Mouse (Mus musculus) left cerebral cortex, postnatal 36 days (tissue): ENCODE measurements around the gene Tmem258. TPM values are rescaled to one million over a fixed set of nuclear protein-coding genes. Genes with fewer than 3 reads are reported as not detected.
A peak's percentile ranks its signal among the peaks of the same experiment; 100 is the strongest.
"Not testable (repeated sequence)": the region's sequence is repeated elsewhere in the genome, so short reads cannot be mapped to it uniquely, and the experiment has no call there.

Source experiments
- DNase-seq, 2 experiments: peaks; one replicate each; pipeline ENCODE4 v3.0.0; 2021 to 2022; ENCODE audit warnings: low spot score in 2 of 2, mixed read lengths in 1 of 2
- intact Hi-C: fragments of 180-260 bp; cut with DNase I; formaldehyde crosslinking; loops from one replicate; pipeline ENCODE4 v1.15.1; 2025
- total RNA-seq, 2 experiments: library from RNA; stranded (reverse); gene quantifications; 2 replicates each; pipeline ENCODE4 v1.2.3; 2021

The Tmem258 gene
- 10 to 100 TPM; 65.4 to 66.1 TPM for total RNA-seq

DNA sequence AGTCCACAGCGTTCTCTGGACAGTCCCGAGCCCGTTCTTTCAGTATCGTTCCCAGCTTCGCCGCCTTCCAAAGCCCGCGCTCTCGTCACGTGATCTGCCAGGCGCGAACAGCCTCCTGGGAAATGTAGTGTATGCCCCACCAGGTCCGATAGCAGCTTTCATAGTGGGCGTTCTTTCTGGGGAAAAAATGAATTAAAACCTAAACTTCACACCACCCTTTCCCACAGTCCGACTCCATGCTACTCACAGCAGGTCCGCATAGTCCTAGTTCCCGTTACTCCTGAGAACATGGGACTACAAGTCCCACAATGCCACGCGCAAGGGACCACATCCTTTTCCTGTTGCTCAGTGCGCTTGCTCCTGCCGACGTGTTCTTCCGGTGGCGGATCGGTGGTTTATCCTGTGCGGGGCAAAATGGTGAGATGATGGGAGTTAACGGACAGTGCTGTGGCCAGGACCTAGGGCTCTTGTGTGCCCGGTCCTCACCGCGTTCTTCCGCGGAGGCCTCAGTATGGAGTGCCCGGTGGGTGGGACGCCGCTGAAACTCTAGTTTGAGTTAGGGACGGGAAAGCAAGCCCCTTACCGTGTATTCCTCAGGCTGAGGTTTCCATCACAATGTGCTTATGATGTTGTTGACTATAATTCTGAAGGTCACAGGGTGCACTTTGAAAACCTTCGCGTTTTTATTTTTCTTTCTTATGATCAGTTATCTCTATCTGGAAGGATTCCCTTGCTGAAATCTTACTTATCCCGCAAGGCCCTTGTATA lies at the start of gene Tmem258, which contains the start of gene Fen1:
Tmem258 (plus strand) TSS at position 167 of the 768 bp plus-strand sequence.
Fen1 (minus strand) TSS at position 322 of the 768 bp plus-strand sequence.
- intact Hi-C loops, result no loop called here
- peak; percentile 90 to 92 for DNase-seq

DNA sequence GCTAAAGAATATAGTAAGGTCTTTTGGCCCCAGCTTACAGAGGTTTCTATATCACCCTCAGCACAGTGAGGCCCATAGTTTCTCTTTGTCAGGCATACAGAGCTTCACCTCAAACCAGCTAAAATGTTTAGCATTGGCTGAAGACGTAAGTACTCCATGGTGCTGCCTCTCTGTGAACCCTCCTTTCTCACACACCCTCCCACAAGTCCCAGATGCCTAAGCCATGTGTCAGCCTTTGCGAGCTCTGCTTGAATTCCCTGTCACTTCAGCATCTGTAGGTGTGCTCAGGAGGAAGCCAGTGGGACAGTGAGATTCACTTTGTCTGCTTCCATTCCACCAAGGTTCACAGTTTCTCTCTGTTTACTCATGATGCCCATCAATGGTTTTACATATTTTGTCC lies 46.1 kb upstream of the Tmem258 start:
- no peak for DNase-seq
- intact Hi-C loops, result no loop called here

DNA sequence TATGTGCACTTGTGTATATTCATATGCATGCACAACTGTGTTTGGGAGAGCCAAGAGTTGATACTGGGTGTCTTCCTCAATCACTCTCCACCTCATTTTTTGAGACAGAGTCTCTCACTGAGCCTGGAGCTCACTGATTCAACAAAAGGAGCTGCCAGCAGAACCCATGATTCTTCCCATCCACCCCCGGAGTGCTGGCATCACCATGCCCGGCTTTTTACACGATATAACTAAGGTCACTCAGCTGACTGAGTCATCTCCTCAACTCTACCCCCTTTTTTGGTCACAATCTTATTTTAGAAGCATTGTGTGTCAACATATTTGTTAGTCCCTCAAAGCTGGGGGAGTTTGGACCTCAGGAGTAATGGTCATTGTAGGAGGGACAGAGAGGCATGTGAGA lies 39.9 kb upstream of the Tmem258 start:
- no peak for DNase-seq
- intact Hi-C loops, result no loop called here

DNA sequence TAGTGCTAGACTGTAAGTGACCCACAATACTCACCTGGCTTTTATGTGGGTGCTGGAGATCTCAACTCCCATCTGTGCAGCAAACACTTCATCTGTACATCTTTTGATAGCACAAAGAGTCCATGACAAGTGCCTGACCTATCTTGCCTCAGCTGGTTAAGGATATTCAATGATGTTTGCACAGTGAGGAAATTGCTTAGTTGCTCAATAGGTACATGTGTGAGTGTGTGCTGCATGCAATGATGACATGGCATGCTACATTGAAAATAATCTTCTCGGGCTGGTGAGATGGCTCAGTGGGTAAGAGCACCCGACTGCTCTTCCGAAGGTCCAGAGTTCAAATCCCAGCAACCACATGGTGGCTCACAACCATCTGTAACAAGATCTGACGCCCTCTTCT lies 37.9 kb upstream of the Tmem258 start:
- DNase-seq, result not testable (repeated sequence)

DNA sequence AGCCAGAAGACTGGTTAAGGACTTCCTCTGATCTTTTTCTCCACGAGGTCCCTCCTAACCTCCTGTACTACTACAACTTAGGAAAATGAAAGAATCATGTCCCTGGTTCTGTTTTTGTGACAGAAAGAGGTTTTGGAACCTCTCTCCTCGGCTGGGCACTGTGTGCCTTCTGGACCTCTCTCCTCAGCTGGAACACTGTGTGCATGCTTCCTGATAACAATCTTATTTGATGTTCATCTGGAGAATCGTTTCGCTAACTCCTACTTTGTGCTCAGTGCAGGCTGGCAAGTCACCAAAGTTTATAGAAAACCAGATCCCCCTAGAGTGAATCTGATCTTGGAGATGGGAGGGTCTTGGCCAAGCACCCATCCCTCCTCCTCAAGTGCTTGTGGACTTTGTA lies 36.7 kb upstream of the Tmem258 start:
- intact Hi-C loops, result no loop called here

More for the DNA sequence above, 37.9 kb upstream of the Tmem258 start:
- intact Hi-C loops, result not testable (repeated sequence)

DNA sequence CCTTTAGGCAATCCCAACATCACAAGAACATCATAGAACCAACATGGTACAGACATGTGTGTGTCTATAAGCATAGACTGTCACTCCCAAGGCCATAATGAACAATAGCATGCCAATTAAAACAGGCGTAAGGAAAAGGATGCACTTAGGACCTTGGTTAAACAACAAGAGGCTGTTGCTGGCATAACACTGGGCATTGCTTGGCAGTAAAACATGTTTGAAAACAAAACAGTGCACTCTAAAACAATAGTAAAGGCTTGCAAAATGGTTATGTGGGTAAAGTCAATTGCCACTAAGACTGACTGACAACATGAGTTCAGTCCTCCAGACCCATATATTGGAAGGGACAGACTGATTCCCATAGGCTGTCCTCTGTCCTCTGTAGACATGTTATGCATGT lies 35.9 kb upstream of the Tmem258 start:
- intact Hi-C loops, result no loop called here
- no peak for DNase-seq

More for the DNA sequence above, 36.7 kb upstream of the Tmem258 start:
- DNase-seq, result no peak

DNA sequence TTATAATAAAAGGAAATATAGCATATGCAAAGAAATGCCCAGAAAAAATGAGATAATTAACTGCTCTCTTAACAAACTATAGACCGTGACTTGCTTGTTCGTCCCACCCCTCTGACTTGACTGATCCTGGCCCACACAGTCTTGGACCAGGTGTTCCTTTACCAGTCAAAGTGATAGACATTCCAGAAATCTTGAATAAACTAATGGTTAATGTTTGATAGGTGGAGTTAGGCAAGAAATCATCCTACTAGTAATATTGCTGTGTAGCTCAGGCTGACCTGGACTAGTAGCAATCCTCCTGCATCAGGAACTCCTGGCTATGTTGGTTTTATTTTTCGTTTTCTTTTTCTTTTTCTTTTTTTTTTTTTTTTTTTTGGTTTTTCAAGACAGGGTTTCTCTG lies 35.4 kb upstream of the Tmem258 start:
- intact Hi-C loops, result no loop called here
- no peak for DNase-seq

DNA sequence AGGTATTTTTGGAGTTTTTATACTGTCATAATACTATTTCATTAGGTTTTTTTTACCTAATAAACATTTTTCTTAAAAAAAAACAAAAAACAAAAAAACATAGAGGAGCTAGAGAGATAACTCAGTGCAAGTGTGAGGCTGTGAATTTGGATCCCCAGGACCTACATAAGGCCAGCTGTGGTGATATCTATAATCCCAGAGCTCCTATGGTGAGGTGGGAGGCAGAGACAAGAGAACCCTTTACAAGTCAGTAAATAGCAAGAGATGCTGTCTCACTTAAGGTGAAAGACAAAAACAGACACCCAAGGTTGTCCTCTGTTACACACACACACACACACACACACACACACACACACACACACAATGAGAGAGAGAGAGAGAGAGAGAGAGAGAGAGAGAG lies 34.6 kb upstream of the Tmem258 start:
- intact Hi-C loops, result no loop called here
- DNase-seq, result no peak

DNA sequence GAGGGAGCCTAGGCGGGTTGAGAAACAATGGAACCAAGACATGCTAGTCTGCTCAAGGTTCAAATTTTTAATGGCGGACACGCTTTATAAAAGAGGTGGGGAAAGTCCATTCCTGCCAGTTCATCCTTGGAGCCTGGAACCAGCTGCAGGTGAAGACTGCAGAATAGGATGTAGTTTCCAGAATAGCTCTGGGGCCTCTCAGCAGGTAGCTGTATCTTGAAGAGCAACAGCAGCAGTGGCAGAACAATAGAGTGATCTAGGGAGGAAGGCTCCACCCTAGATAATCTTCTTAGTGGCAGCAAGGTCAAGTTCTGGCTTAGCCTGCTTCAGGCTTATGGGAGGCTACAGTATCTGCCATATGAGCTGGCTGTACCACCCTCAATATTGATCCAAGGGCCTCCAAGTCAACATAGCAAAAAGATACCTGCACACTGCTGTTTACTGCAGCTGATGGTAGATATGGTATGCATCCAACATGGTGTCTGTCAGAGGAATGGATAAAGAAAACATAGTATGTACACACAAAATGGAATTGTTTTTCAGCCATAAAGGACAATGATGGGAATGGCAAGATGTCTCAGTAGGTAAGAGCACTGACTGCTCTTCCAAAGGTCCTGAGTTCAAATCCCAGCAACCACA lies 34.0 kb upstream of the Tmem258 start:
- intact Hi-C loops, DNase-seq: not testable (repeated sequence)

DNA sequence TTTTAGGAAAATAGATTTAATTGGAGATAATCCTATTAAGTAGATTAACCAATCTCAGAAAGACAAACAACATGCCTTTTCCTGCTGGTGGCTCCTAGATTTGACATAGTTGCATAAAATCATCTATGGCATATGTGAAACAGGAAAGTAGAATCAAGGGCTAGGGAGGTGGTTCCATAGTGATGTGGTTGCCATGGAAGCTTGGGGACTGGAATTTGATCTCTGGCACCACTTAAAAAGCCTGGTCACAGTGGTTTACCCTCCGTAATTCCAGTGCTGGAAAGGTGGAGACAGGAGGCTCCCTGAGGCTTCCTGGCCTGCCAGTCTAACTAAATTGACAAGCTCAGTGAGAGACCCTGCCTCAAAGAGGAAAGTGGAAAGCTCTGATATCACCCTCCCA lies 33.3 kb upstream of the Tmem258 start:
- no peak for DNase-seq
- intact Hi-C loops, result no loop called here

DNA sequence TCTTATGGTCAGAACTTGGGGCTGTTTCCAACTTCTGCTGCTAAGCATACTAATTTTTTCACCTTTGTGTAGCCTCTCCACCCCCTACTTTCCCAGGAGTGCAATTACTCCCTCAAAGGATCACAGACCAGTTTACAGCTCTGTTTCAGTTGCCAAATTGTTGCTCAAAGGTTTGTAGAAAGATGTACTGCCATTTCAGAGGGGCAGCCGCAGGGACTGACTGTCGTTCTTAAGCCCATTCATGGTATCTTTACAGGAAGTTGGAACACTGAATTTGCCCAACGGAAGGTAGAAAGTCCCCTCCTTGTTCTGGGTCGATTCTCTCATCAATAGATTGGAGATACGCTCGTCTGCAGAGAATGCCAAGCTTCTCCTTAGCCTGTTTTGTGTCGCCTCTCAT lies 32.5 kb upstream of the Tmem258 start:
- intact Hi-C loops, result no loop called here
- DNase-seq, result no peak

DNA sequence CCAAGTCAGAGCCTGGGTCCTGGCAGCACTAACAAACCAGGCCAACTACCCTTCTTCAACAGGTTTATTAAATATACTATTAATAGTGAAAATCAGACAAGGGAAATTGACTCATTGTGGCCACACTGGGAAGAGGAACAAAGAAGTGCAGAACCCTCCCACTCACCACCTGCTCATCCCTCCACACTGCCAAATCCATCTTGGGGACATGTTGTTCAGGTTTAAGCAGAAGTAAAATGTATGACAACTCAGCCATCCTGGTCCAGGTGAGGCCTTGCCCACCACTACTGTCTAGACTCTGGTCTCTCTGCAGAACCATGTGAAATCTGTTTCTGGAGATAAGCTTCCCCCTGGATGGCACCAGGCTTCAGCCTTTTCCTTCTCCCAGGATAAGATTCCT lies 32.0 kb upstream of the Tmem258 start:
- peak in 1 of 2 experiments; percentile 42 for DNase-seq
- intact Hi-C loops, result no loop called here

DNA sequence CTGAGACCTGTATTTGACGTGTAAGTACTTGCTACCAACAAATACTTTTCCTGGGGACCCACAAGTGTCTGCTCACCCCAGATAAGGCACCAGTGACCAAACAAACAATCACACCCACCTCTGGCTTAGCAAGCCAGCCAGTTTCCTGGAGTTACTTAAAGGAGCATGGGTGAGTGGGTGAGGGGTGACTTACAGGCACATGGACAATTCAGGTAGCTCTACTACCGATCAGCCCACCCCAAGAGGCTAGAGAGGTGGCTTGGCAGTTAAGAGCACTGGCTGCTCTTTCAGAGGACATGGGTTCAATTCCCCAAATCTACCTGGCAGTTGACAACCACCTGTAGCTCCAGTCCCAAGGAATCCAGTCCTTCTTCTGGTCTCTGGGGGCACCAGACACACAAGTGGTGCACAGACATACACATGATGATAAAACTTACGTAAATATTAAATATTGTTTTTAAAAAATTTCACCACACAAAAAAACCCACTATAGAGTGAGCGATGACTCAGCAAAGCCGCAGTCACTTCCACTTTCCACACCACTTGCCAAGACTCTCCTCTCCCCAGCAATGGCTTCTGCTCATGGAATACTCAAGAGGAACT lies 30.6 kb upstream of the Tmem258 start:
- intact Hi-C loops, result no loop called here
- DNase-seq, result no peak

DNA sequence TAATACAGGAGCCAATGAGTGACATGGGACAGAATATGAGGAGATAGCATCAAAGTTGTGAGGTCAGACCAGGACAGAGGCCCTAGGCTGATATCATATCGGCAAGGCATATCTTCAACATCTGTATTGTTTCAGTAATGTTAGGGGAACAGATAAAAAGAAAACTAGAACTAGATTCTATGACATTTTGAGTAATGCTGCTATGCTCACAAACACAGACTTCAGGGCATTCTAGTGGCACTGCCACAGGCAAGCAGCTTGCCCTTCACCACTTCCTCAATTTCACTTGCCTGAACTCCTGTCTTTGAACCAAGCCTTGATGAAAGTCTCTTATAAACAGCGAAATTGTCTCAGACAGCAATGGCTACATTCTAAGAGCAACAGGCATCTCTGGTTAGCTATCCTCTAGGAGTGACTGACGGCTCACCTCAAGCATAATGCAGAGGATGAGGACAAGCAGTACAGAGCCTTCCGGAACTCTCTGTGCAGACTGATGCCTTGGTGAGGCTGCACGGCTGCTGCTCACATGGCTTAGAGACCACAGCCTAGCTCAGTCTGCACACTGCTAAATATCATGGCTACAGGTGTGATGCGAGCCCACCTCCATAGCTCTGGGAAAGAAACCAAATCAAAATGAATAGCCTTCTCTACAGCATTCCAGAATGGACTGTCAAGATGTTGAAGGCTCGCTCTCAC lies 29.8 kb upstream of the Tmem258 start:
- intact Hi-C loops, result no loop called here
- no peak for DNase-seq

DNA sequence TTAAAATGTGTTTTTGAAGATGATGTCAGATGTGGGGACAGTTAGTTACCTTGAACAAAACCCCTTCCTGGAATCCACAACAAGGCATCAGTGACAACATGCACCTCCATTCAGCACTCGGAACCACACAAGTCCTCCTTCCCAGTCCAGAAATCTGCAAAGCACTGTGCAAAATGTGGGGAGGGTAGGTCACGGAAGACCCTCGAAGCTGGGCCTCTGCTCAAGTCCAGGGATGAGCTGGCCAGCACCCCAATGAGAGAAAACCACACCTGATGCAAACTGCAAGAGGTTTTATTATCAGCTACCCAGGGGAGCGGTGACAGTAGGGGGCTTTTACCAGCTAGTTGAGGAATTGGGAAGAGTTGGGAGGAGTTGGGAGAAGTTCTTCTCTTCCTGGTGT lies 28.9 kb upstream of the Tmem258 start:
- no peak for DNase-seq
- intact Hi-C loops, result no loop called here

DNA sequence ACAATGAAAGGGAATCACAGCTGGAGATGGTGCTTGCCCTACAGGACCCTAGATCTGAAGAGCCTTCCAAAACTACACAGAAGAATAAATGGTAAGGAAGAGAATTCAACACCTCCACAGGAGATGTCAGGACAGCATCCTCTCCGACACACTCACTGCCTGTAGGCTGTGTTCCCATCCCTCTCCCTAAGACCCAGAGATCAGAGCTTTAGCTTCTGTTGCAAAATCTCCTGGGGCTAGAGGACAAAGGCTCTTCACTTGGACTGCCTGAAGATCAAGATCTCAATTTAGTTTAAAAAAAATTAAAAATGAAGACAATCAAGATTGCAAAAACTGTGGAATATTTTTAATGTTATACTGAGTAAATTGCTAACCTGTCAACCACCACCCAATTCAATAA lies 27.3 kb upstream of the Tmem258 start:
- intact Hi-C loops, result no loop called here
- no peak for DNase-seq

DNA sequence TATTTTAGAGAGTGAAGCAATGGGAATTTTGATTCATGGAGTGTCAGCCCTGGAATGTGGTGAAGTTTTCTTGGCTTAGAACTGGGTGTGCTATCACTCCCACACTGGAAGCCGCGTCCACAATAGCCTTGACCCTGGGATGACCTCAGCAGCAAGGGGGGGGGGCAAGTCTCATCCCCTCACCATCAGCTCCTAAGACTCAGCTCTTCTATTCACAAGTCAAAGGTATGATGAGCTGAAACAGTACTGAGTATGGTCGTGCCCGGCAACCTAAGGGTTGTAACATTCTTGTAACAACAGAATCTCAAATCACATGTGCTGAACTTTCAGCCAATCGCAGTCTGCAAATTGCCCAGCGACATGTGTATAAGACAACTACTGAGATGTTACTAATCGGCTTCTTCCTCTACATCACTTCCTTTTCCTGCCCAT lies 26.9 kb upstream of the Tmem258 start:
- no peak for DNase-seq
- intact Hi-C loops, result no loop called here

DNA sequence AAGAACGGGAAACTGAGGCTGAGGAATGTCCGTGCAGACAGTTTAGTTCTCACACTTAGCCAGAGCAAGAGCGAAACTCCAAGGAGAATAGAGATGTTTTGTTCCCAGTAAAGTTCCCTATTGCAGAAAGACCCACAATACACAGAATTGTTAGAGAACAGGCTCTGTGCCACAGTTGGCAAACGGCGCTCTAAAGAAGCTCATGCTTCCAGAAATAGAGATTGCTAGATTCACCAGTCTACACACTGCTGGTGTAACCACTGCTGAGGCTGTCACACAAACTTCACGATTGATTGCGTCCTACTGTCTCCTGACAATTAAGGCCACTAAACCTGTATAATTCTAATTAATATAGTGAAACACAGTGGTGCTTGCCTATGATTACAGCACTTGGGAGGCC lies 22.6 kb upstream of the Tmem258 start:
- DNase-seq, result no peak
- intact Hi-C loops, result loop anchor here (5.0 kb wide), 1 partner anchor 139 kb away; the partner anchor contains the start of gene Fads3

DNA sequence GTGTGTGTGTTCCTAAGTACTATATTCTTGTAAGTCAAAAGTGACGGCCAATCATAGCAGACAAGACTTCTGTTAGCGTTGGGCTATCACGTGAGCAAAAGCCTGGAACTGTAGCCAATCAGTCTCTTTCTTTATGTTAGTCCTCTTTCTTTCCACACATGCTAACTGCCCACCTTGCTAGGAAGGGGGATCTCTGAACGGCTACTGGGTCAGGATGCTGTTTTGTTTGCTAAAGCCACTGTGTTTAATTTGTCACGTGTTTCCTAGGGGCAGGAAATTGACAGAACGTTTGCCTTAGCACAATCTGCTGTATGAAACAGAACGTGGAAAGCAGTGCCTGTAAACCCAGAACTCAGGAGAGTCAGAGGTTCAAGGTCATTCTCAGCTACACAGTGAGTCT lies 21.7 kb upstream of the Tmem258 start:
- intact Hi-C loops, result loop anchor here (2.0 to 5.0 kb wide), 2 partner anchors 81 to 140 kb away; partner anchors contain the start of genes Fads2 and Fads3
- DNase-seq, result peak in 1 of 2 experiments; percentile 24
